In genomic region chr2:127070435-127070841, GRCm38 (mm10) we compare ENCODE assay signal across 7 mouse cellular contexts. TPM values are rescaled to one million over a fixed set of nuclear protein-coding genes. Genes with fewer than 3 reads are reported as not detected.
A peak's percentile ranks its signal among the peaks of the same experiment; 100 is the strongest.
DNase-seq lines count a peak whose midpoint lies in the region; ATAC-seq lines count a peak whose summit lies in the region.

Blvra (plus strand) TSS chr2:127070665.

- no peaks in the 10 kb centered on the region for H3K9me3 ChIP-seq in intestine, embryonic 15.5 days
- H3K9me3 ChIP-seq in midbrain, embryonic 10.5 days (replicated peaks): no peaks in the 10 kb centered on the region

- peak within 1 kb of the TSS; percentile 78 for H3K4me3 ChIP-seq in intestine, embryonic 15.5 days (replicated peaks)
- H3K4me3 ChIP-seq in midbrain, embryonic 10.5 days: peak within 1 kb of the TSS; percentile 71

- 0 out of 2 replicates have a peak, but pooled peaks cover 5% of the 10 kb centered on the region for H3K4me1 ChIP-seq in intestine, embryonic 15.5 days (replicated peaks)
- peaks cover 14% of the 10 kb centered on the region for H3K4me1 ChIP-seq in midbrain, embryonic 10.5 days

- intact Hi-C loops in gastrocnemius, postnatal 36 days (cut with DNase I): no loop called here
- intact Hi-C loops in left cerebral cortex, postnatal 25 days (cut with DNase I): no loop called here

- peak; percentile 92 for DNase-seq in adrenal gland, adult 2 months
- peak; percentile 85 for DNase-seq in embryo, embryonic 11.5 days (ENCODE audit: low read depth, low spot score)
- DNase-seq in gastrocnemius, postnatal 36 days: peak; percentile 77 to 82
- peak; percentile 87 to 92 for DNase-seq in left cerebral cortex, postnatal 25 days (ENCODE audit: low spot score in 2 of 2)
- DNase-seq in midbrain, embryonic 10.5 days (ENCODE audit: low spot score): peak; percentile 91
- peak; percentile 76 for DNase-seq in right cerebral cortex, postnatal 4 days

- peak; percentile 100 for ATAC-seq in intestine, embryonic 15.5 days

- H3K9ac ChIP-seq in intestine, embryonic 15.5 days: peak within 1 kb of the TSS; percentile 77

- no peaks in the 10 kb centered on the region for H3K27me3 ChIP-seq in intestine, embryonic 15.5 days (replicated peaks)
- H3K27me3 ChIP-seq in midbrain, embryonic 10.5 days (ENCODE audit: low read depth, poor library complexity, severe bottlenecking): no peaks in the 10 kb centered on the region

- no peaks in the 10 kb centered on the region; the same call in 1 of the 2 replicates for H3K36me3 ChIP-seq in intestine, embryonic 15.5 days
- H3K36me3 ChIP-seq in midbrain, embryonic 10.5 days: peaks cover 20% of the 10 kb centered on the region

- WGBS in intestine, embryonic 15.5 days: under 1% methylated on average over 31 of the region's 32 CpGs
- WGBS in midbrain, embryonic 10.5 days: under 1% methylated on average over 32 of the region's 32 CpGs

- peak within 1 kb of the TSS; percentile 69 for H3K4me2 ChIP-seq in intestine, embryonic 15.5 days (replicated peaks)

- peak within 1 kb of the TSS; percentile 70 for H3K27ac ChIP-seq in intestine, embryonic 15.5 days
- H3K27ac ChIP-seq in midbrain, embryonic 10.5 days (replicated peaks): peak within 1 kb of the TSS; percentile 89

RNA-seq across cellular contexts. Expression of gene Blvra, which starts in this region (rescaled TPM):
- 10 to 100 TPM; 24.3 to 27.8 TPM for total RNA-seq in adrenal gland, adult 2 months (2021)
- 2.9 TPM in 2 replicates for polyA plus RNA-seq in adrenal gland, adult 2 months (2012; rRNA removed)
- 10 to 100 TPM; 11.6 to 11.7 TPM for total RNA-seq in gastrocnemius, postnatal 36 days (2021)
- 63.2 and 63.8 TPM in 2 replicates for polyA plus RNA-seq in intestine, embryonic 15.5 days (2015; fragmentation: Nextera tagmentation; extraction: Ambion mirVana)
- total RNA-seq in left cerebral cortex, postnatal 25 days (2021): 10 to 100 TPM; 22.5 to 29.7 TPM
- polyA plus RNA-seq in midbrain, embryonic 10.5 days (2016; fragmentation: Nextera tagmentation; extraction: Ambion mirVana): 19.4 and 21.2 TPM in 2 replicates

Comparison
In these comparisons a context has a peak if more than half of its experiments do, and no peak if none do; other contexts are left out.
1. Peak in every context shown above with its lines: DNase-seq, ATAC-seq, H3K4me3 ChIP-seq and H3K27ac ChIP-seq.